17 mouse cellular contexts compared by ENCODE assay signal in the genomic region with DNA sequence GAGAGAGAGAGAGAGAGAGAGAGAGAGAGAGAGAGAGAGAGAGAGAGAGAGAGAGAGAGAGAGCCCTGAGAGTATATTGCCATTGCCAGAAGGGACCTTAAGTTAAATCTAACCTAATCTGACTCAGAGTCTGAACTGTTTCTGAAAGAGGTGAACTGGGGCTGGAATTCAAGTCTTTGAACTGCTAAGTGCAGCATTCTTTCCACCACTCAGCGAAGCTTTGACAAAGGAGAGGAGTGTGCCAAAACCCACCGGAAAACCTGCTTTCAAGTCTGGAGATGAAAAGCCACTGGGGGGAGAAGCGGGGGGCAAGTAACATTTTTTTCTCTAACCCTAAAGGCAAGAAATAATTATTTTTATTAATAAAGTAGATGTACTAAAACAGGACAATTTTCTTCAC. TPM values are rescaled to one million over a fixed set of nuclear protein-coding genes. Genes with fewer than 3 reads are reported as not detected.
DNase-seq lines count a peak whose midpoint lies in the region; ATAC-seq and TF ChIP-seq lines count a peak whose summit lies in the region.
"Had no signal": no experiment of that assay in that cellular context is flagged by ENCODE, and none has a peak within 500 bp of the region (broad histone marks: within the 10 kb centered on the region; RNA-seq: fewer than 3 reads in every experiment).

No protein-coding gene starts in this region.

- peak; percentile 7 for DNase-seq in kidney, postnatal 0 days (ENCODE audit: low spot score)
- no peak for DNase-seq in kidney, adult 18-20 months
- DNase-seq in midbrain, embryonic 11.5 days (ENCODE audit: low spot score, missing footprints): peak; percentile 83
- peak; percentile 27 for DNase-seq in T-cell, adult 2 months (ENCODE audit: low spot score)
- DNase-seq in embryonic facial prominence, embryonic 14.5 days (ENCODE audit: low spot score): peak; percentile 47
- DNase-seq in urinary bladder, postnatal 36 days (ENCODE audit: low spot score in 2 of 2): no peak

- H3K9ac ChIP-seq in kidney, postnatal 0 days (ENCODE audit: low read depth, low read length): no peak overlapping the region
- no peak overlapping the region for H3K9ac ChIP-seq in midbrain, embryonic 11.5 days (ENCODE audit: low read length)
- no peak overlapping the region for H3K9ac ChIP-seq in midbrain, embryonic 15.5 days
- H3K9ac ChIP-seq in embryonic facial prominence, embryonic 14.5 days (ENCODE audit: low read depth, low read length): no peak overlapping the region
- no peak overlapping the region for H3K9ac ChIP-seq in intestine, postnatal 0 days (ENCODE audit: low read depth, low read length)
- H3K9ac ChIP-seq: forebrain, embryonic 13.5 days; heart, embryonic 15.5 days; limb, embryonic 12.5 days; liver, embryonic 12.5 days; liver, postnatal 0 days; midbrain, embryonic 13.5 days had no signal

- no peak overlapping the region for H3K4me2 ChIP-seq in kidney, postnatal 0 days (ENCODE audit: low read length)
- no peak overlapping the region for H3K4me2 ChIP-seq in midbrain, embryonic 11.5 days
- no peak overlapping the region for H3K4me2 ChIP-seq in midbrain, embryonic 15.5 days
- H3K4me2 ChIP-seq in embryonic facial prominence, embryonic 14.5 days (ENCODE audit: low read depth, low read length): no peak overlapping the region
- no peak overlapping the region for H3K4me2 ChIP-seq in intestine, postnatal 0 days (replicated peaks; ENCODE audit: low read depth)

- no peak for ATAC-seq in kidney, postnatal 0 days (replicated peaks; ENCODE audit: low FRiP score, low read depth)
- no peak for ATAC-seq in midbrain, embryonic 11.5 days (ENCODE audit: low FRiP score)
- no peak for ATAC-seq in midbrain, embryonic 15.5 days (replicated peaks)
- no peak for ATAC-seq in embryonic facial prominence, embryonic 14.5 days (ENCODE audit: low read depth)
- ATAC-seq in intestine, postnatal 0 days: no peak
- ATAC-seq: liver, embryonic 12.5 days had no signal

- no peak overlapping the region for H3K4me3 ChIP-seq in kidney, postnatal 0 days (replicated peaks; ENCODE audit: low read depth, low read length)
- no peak overlapping the region for H3K4me3 ChIP-seq in midbrain, embryonic 11.5 days (ENCODE audit: low read depth, low read length)
- no peak overlapping the region for H3K4me3 ChIP-seq in midbrain, embryonic 15.5 days
- no peak overlapping the region for H3K4me3 ChIP-seq in embryonic facial prominence, embryonic 14.5 days (ENCODE audit: low read depth, low read length)
- no peak overlapping the region for H3K4me3 ChIP-seq in intestine, postnatal 0 days (ENCODE audit: low read depth, low read length)
- H3K4me3 ChIP-seq: forebrain, embryonic 13.5 days; limb, embryonic 12.5 days; liver, embryonic 12.5 days had no signal

- no peaks in the 10 kb centered on the region for H3K4me1 ChIP-seq in kidney, postnatal 0 days (replicated peaks; ENCODE audit: insufficient read depth, low read length)
- no peaks in the 10 kb centered on the region for H3K4me1 ChIP-seq in midbrain, embryonic 11.5 days (ENCODE audit: control insufficient read depth, insufficient read depth, low read length)
- H3K4me1 ChIP-seq in midbrain, embryonic 15.5 days: peaks cover 3% of the 10 kb centered on the region; the same call in 1 of the 2 replicates
- H3K4me1 ChIP-seq in embryonic facial prominence, embryonic 14.5 days (ENCODE audit: control insufficient read depth, insufficient read depth, low read length): no peaks in the 10 kb centered on the region
- no peaks in the 10 kb centered on the region for H3K4me1 ChIP-seq in intestine, postnatal 0 days (replicated peaks; ENCODE audit: control insufficient read depth, insufficient read depth, low read length)
- H3K4me1 ChIP-seq: forebrain, embryonic 13.5 days; heart, embryonic 10.5 days; limb, embryonic 12.5 days; liver, embryonic 12.5 days had no signal

- TF ChIP-seq CTCF in kidney, postnatal 0 days (IDR thresholded peaks at IDR 0.05; ENCODE audit: low read depth): no peak
- TF ChIP-seq CTCF in intestine, postnatal 0 days (IDR thresholded peaks at IDR 0.05; ENCODE audit: low read depth): no peak

- 50% methylated on average over 3 of the region's 3 CpGs for WGBS in kidney, postnatal 0 days
- WGBS in midbrain, embryonic 11.5 days: 37% methylated on average over 3 of the region's 3 CpGs
- WGBS in midbrain, embryonic 15.5 days: 23% methylated on average over 3 of the region's 3 CpGs
- WGBS in embryonic facial prominence, embryonic 14.5 days: 28% methylated on average over 3 of the region's 3 CpGs
- 55% methylated on average over 3 of the region's 3 CpGs for WGBS in intestine, postnatal 0 days

- no peaks in the 10 kb centered on the region for H3K27me3 ChIP-seq in kidney, postnatal 0 days (ENCODE audit: insufficient read depth, low read length)
- H3K27me3 ChIP-seq in midbrain, embryonic 11.5 days (ENCODE audit: control insufficient read depth, insufficient read depth, low read length): no peaks in the 10 kb centered on the region
- no peaks in the 10 kb centered on the region for H3K27me3 ChIP-seq in midbrain, embryonic 15.5 days (replicated peaks)
- H3K27me3 ChIP-seq in embryonic facial prominence, embryonic 14.5 days (replicated peaks; ENCODE audit: control insufficient read depth, insufficient read depth, low read length): no peaks in the 10 kb centered on the region
- no peaks in the 10 kb centered on the region for H3K27me3 ChIP-seq in intestine, postnatal 0 days (replicated peaks; ENCODE audit: control insufficient read depth, insufficient read depth, low read length)
- H3K27me3 ChIP-seq: forebrain, embryonic 13.5 days; heart, embryonic 15.5 days; limb, embryonic 12.5 days; liver, embryonic 12.5 days; megakaryocyte, embryonic 14.5 days; midbrain, embryonic 13.5 days had no signal

- H3K36me3 ChIP-seq in kidney, postnatal 0 days (ENCODE audit: insufficient read depth, low read length): no peaks in the 10 kb centered on the region
- H3K36me3 ChIP-seq in midbrain, embryonic 11.5 days (ENCODE audit: control insufficient read depth, insufficient read depth, low read length): no peaks in the 10 kb centered on the region
- H3K36me3 ChIP-seq in midbrain, embryonic 15.5 days (replicated peaks): no peaks in the 10 kb centered on the region
- no peaks in the 10 kb centered on the region for H3K36me3 ChIP-seq in embryonic facial prominence, embryonic 14.5 days (ENCODE audit: control insufficient read depth, insufficient read depth, low read length)
- H3K36me3 ChIP-seq in intestine, postnatal 0 days (ENCODE audit: control insufficient read depth, insufficient read depth): no peaks in the 10 kb centered on the region
- H3K36me3 ChIP-seq: G1E; heart, embryonic 10.5 days; heart, embryonic 15.5 days; limb, embryonic 12.5 days; liver, embryonic 12.5 days; midbrain, embryonic 13.5 days had no signal

- H3K27ac ChIP-seq in kidney, postnatal 0 days: no peak overlapping the region
- H3K27ac ChIP-seq in midbrain, embryonic 11.5 days (ENCODE audit: low read depth, low read length): no peak overlapping the region
- no peak overlapping the region for H3K27ac ChIP-seq in midbrain, embryonic 15.5 days
- H3K27ac ChIP-seq in embryonic facial prominence, embryonic 14.5 days (replicated peaks; ENCODE audit: low read depth, low read length): no peak overlapping the region
- no peak overlapping the region for H3K27ac ChIP-seq in intestine, postnatal 0 days (ENCODE audit: low read depth, low read length)
- H3K27ac ChIP-seq: forebrain, embryonic 13.5 days; heart, embryonic 15.5 days; limb, embryonic 12.5 days; liver, embryonic 12.5 days; midbrain, embryonic 13.5 days had no signal

- no peaks in the 10 kb centered on the region for H3K9me3 ChIP-seq in kidney, postnatal 0 days (replicated peaks; ENCODE audit: low read length)
- H3K9me3 ChIP-seq in midbrain, embryonic 11.5 days (ENCODE audit: control insufficient read depth, low read length): no peaks in the 10 kb centered on the region
- H3K9me3 ChIP-seq in midbrain, embryonic 15.5 days: no peaks in the 10 kb centered on the region
- no peaks in the 10 kb centered on the region for H3K9me3 ChIP-seq in embryonic facial prominence, embryonic 14.5 days (ENCODE audit: control insufficient read depth, low read length)
- H3K9me3 ChIP-seq in intestine, postnatal 0 days (ENCODE audit: control insufficient read depth): no peaks in the 10 kb centered on the region
- H3K9me3 ChIP-seq: forebrain, embryonic 13.5 days; G1E; heart, embryonic 10.5 days; heart, embryonic 15.5 days; limb, embryonic 12.5 days; liver, embryonic 12.5 days; megakaryocyte, embryonic 14.5 days; midbrain, embryonic 13.5 days had no signal

RNA-seq across cellular contexts. Expression of a gene that starts 30.8 kb away (rescaled TPM):
- polyA plus RNA-seq in kidney, postnatal 0 days (2015; fragmentation: Nextera tagmentation; extraction: Ambion mirVana): 0.52 and 0.80 TPM in 2 replicates
- polyA plus RNA-seq in midbrain, embryonic 11.5 days (2014; fragmentation: Nextera tagmentation; extraction: Ambion mirVana): 0.80 and 0.89 TPM in 2 replicates
- 3.0 and 4.0 TPM in 2 replicates for polyA plus RNA-seq in midbrain, embryonic 15.5 days (2015; fragmentation: Nextera tagmentation; extraction: Ambion mirVana)
- polyA plus RNA-seq in embryonic facial prominence, embryonic 14.5 days (2014; fragmentation: Nextera tagmentation; extraction: Ambion mirVana): 0.75 and 1.8 TPM in 2 replicates
- polyA plus RNA-seq in intestine, postnatal 0 days (2015; fragmentation: Nextera tagmentation; extraction: Ambion mirVana): 0.13 TPM in 1 of 2 replicates, not detected in the other

Comparison
In these comparisons a context has a peak if more than half of its experiments do, and no peak if none do; other contexts are left out.
1. DNase-seq: peak in kidney, postnatal 0 days (single experiment), midbrain, embryonic 11.5 days (single experiment), T-cell, adult 2 months (single experiment) and embryonic facial prominence, embryonic 14.5 days (single experiment); none in kidney, adult 18-20 months (single experiment) and urinary bladder, postnatal 36 days (0 of 2).